Mouse (Mus musculus) neural tube, embryonic 12.5 days (tissue): ENCODE results near the gene Ifna12. TPM values are rescaled to one million over a fixed set of nuclear protein-coding genes. Genes with fewer than 3 reads are reported as not detected.
"Not testable (repeated sequence)": the region's sequence is repeated elsewhere in the genome, so short reads cannot be mapped to it uniquely, and the experiment has no call there.

Experiments
- ATAC-seq: fragments of 200-750 bp; cut with Nextera tagmentation; 2 replicates; pipeline ENCODE4 v1.8.0; 2017; ENCODE audit warnings: low read depth, mild to moderate bottlenecking, moderate TSS enrichment, moderate library complexity; ENCODE audit not compliant: low FRiP score
- H3K27ac ChIP-seq: fragments of 300-500 bp; sonication (generic); 2 replicates; pipeline ENCODE4 v1.5.1; 2016
- H3K27me3 ChIP-seq: fragments of 300-500 bp; sonication (generic); replicated peaks from 2 replicates; pipeline ENCODE4 v1.6.1; 2016; ENCODE audit warnings: mild to moderate bottlenecking
- H3K36me3 ChIP-seq: fragments of 300-500 bp; sonication (generic); 2 replicates; pipeline ENCODE4 v1.6.1; 2016; ENCODE audit warnings: mild to moderate bottlenecking
- H3K4me1 ChIP-seq: fragments of 300-500 bp; sonication (generic); 2 replicates; pipeline ENCODE4 v1.6.1; 2016
- H3K4me2 ChIP-seq: fragments of 300-500 bp; sonication (generic); replicated peaks from 2 replicates; pipeline ENCODE4 v1.6.1; 2016; ENCODE audit warnings: mild to moderate bottlenecking
- H3K4me3 ChIP-seq: fragments of 300-500 bp; sonication (generic); 2 replicates; pipeline ENCODE4 v1.5.1; 2016
- H3K9ac ChIP-seq: fragments of 300-500 bp; sonication (generic); 2 replicates; pipeline ENCODE4 v1.6.1; 2016; ENCODE audit warnings: mild to moderate bottlenecking
- H3K9me3 ChIP-seq: fragments of 300-500 bp; sonication (generic); 2 replicates; pipeline ENCODE4 v1.6.1; 2016; ENCODE audit warnings: mild to moderate bottlenecking
- WGBS: fragments of 180-500 bp; shearing (Covaris S2); methylation state at CpG from one replicate; pipeline ENCODE4 v1.1.7; 2016; 5-methylcytosine and 5-hydroxymethylcytosine counted together
- polyA plus RNA-seq: library from polyadenylated mRNA; unstranded; fragments of >200 nt; fragmentation: Nextera tagmentation; extraction: Ambion mirVana; gene quantifications from 2 replicates; pipeline ENCODE4 v1.2.1, GENCODE M21; 2016

Ifna12 gene
- polyA plus RNA-seq, result not detected in 2 replicates

DNA sequence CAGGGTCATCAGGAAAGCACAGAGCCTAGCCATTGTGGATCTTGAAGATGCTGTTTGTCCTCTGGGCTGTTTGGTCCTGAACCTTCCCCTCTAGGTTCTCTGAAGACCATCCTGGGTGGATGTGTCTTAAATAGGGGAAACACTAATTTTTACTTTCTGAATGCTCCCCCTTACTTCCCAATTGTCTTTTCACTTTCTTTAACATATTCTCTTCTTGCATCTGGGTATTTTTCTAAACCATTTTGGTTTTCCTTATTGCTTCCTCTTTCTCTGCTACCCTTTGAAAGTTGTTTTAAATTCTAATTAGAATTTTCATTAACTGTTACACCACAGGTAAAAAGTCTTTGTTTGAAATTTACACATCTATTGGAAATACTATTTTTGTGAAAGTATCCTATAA is at the start of gene Ifna12:
Gene Ifna12, minus strand, starts transcription at position 101 of the 400 bp plus-strand sequence.
- no peaks in the 10 kb centered on the region for H3K4me1 ChIP-seq
- no peak within 1 kb of the TSS for H3K9ac ChIP-seq
- no peak within 1 kb of the TSS for H3K4me3 ChIP-seq
- no peaks in the 10 kb centered on the region for H3K36me3 ChIP-seq
- H3K4me2 ChIP-seq, result no peak within 1 kb of the TSS
- ATAC-seq, result no peak
- H3K27ac ChIP-seq, result no peak within 1 kb of the TSS
- H3K27me3 ChIP-seq, result no peaks in the 10 kb centered on the region
- no peaks in the 10 kb centered on the region for H3K9me3 ChIP-seq

GRCm38 (mm10) chr4:88644359-88644758 is 41.2 kb upstream of the Ifna12 start, which contains the start of gene Ifna13:
Ifna13 (minus strand) TSS chr4:88644459.
- WGBS, result 64% methylated on average over 2 of the region's 2 CpGs
- Histone ChIP-seq H3K9ac (no peak within 1 kb of the TSS), H3K4me1 (no peaks in the 10 kb centered on the region), H3K4me3 (no peak within 1 kb of the TSS), H3K36me3 (no peaks in the 10 kb centered on the region), H3K27me3 (no peaks in the 10 kb centered on the region), H3K27ac (no peak within 1 kb of the TSS), H3K4me2 (no peak within 1 kb of the TSS), H3K9me3 (no peaks in the 10 kb centered on the region)
- no peak for ATAC-seq

GRCm38 (mm10) chr4:88642526-88642925 is 39.4 kb upstream of the Ifna12 start:
- no peak overlapping the region for H3K9ac ChIP-seq
- H3K4me1 ChIP-seq, result no peaks in the 10 kb centered on the region
- no peak for ATAC-seq
- no peaks in the 10 kb centered on the region for H3K27me3 ChIP-seq
- WGBS, result 45% methylated on average over 2 of the region's 2 CpGs
- H3K4me3 ChIP-seq, result no peak overlapping the region
- H3K36me3 ChIP-seq, result no peaks in the 10 kb centered on the region
- H3K27ac ChIP-seq, result no peak overlapping the region
- no peak overlapping the region for H3K4me2 ChIP-seq
- no peaks in the 10 kb centered on the region for H3K9me3 ChIP-seq

GRCm38 (mm10) chr4:88641077-88641831 is 38.1 kb upstream of the Ifna12 start:
- peak overlapping the region; percentile 40 for H3K4me2 ChIP-seq
- no peak overlapping the region for H3K4me3 ChIP-seq
- no peak overlapping the region for H3K9ac ChIP-seq
- peak; percentile 92 for ATAC-seq
- no peaks in the 10 kb centered on the region for H3K27me3 ChIP-seq
- no peaks in the 10 kb centered on the region for H3K9me3 ChIP-seq
- H3K27ac ChIP-seq, result no peak overlapping the region
- H3K36me3 ChIP-seq, result no peaks in the 10 kb centered on the region
- WGBS, result 14% methylated on average over 11 of the region's 11 CpGs
- no peaks in the 10 kb centered on the region for H3K4me1 ChIP-seq

DNA sequence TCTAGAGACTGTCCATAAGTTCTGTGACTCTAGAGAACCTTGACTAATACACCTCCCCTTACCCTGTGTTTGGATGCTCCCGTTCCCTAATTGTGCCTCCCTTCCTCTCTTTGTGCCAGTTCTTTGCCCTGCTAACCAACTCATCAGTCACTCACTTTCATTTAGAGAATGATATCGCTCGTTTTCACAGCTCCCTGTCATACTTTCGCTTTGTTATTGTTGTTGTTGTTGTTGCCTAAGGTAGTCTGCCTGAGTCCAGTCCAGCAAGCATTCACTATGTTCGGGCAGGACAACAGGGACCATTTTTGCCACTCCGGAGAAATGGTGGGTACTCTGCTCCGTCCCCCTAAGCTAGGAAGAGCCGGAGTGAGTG is 37.5 kb upstream of the Ifna12 start:
- Histone ChIP-seq H3K4me3 (no peak overlapping the region), H3K9ac (no peak overlapping the region), H3K9me3 (no peaks in the 10 kb centered on the region), H3K36me3 (no peaks in the 10 kb centered on the region), H3K4me2 (peak overlapping the region; percentile 40), H3K27me3 (no peaks in the 10 kb centered on the region), H3K27ac (no peak overlapping the region), H3K4me1 (no peaks in the 10 kb centered on the region)
- WGBS, result 64% methylated on average over 8 of the region's 8 CpGs
- no peak for ATAC-seq

- WGBS, result 93% methylated on average over 4 of the region's 4 CpGs
- Histone ChIP-seq H3K9me3 (no peaks in the 10 kb centered on the region), H3K4me1 (no peaks in the 10 kb centered on the region), H3K36me3 (no peaks in the 10 kb centered on the region), H3K4me2 (no peak within 1 kb of the TSS), H3K27me3 (no peaks in the 10 kb centered on the region), H3K27ac (no peak within 1 kb of the TSS), H3K4me3 (no peak within 1 kb of the TSS), H3K9ac (no peak within 1 kb of the TSS)
- no peak for ATAC-seq
These were observed 31.1 kb upstream of the Ifna12 start, which contains the start of gene C87499 for GRCm38 (mm10) chr4:88634311-88634710. C87499 (minus strand) TSS chr4:88634411.

DNA sequence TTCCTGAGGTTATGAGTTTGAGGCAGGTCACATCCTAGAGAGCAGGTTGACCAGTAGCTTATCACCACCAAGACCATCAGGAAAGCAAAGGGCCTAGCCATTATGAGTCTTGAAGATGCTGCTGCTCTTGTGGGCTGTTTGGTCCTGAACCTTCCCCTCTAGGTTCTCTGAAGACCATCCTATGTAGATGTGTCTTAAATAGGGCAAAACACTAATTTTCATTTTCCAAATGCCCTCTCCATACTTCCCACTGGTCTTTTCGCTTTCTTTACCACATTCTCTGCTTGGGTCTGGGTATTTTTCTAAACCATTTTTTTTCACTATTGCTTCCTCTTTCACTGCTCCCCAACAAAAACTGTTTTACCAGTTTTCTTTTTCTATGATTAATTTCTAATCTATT is 10.9 kb downstream of the Ifna12 start, which contains the start of gene Ifna9:
Gene Ifna9, minus strand, starts transcription at position 101 of the 400 bp plus-strand sequence.
- ATAC-seq, result no peak
- no peaks in the 10 kb centered on the region for H3K9me3 ChIP-seq
- no peak within 1 kb of the TSS for H3K9ac ChIP-seq
- no peaks in the 10 kb centered on the region for H3K27me3 ChIP-seq
- no peak within 1 kb of the TSS for H3K27ac ChIP-seq
- H3K36me3 ChIP-seq, result no peaks in the 10 kb centered on the region
- H3K4me3 ChIP-seq, result no peak within 1 kb of the TSS
- WGBS, result 79% methylated on average over 1 of the region's 1 CpGs
- no peaks in the 10 kb centered on the region for H3K4me1 ChIP-seq
- no peak within 1 kb of the TSS for H3K4me2 ChIP-seq

- H3K27me3 ChIP-seq, result no peaks in the 10 kb centered on the region
- no peak within 1 kb of the TSS for H3K4me2 ChIP-seq
- no peak for ATAC-seq
- no peaks in the 10 kb centered on the region for H3K36me3 ChIP-seq
- H3K4me3 ChIP-seq, result no peak within 1 kb of the TSS
- no peaks in the 10 kb centered on the region for H3K4me1 ChIP-seq
- H3K9me3 ChIP-seq, result no peaks in the 10 kb centered on the region
- no peak within 1 kb of the TSS for H3K9ac ChIP-seq
- 77% methylated on average over 1 of the region's 1 CpGs for WGBS
- H3K27ac ChIP-seq, result no peak within 1 kb of the TSS
These were observed 31.5 kb downstream of the Ifna12 start, which contains the start of gene Ifna14 for GRCm38 (mm10) chr4:88571698-88572097. Ifna14 (minus strand) TSS chr4:88571798.

GRCm38 (mm10) chr4:88561791-88562190 is 41.4 kb downstream of the Ifna12 start:
- Histone ChIP-seq H3K27ac (no peak overlapping the region), H3K9ac (no peak overlapping the region), H3K4me2 (no peak overlapping the region), H3K27me3 (no peaks in the 10 kb centered on the region), H3K4me1 (no peaks in the 10 kb centered on the region), H3K4me3 (no peak overlapping the region), H3K9me3 (no peaks in the 10 kb centered on the region), H3K36me3 (no peaks in the 10 kb centered on the region)
- 86% methylated on average over 1 of the region's 1 CpGs for WGBS
- ATAC-seq, result no peak

DNA sequence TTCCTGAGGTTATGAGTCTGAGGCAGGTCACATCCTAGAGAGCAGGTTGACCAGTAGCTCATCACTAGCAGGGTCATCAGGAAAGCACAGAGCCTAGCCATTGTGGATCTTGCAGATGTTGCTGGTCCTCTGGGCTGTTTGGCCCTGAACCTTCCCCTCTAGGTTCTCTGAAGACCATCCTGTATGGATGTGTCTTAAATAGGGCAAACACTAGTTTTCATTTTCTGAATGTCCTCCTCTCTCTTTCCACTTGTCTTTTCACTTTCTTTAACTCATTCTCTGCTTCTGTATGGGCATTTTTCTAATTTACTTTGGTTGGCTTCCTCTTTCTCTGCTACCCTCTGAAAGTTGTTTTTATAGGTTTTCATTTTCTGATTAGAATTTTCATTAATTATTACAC is 45.0 kb downstream of the Ifna12 start, which contains the start of gene Ifna15:
Gene Ifna15, minus strand, starts transcription at position 101 of the 400 bp plus-strand sequence.
- not testable (repeated sequence) for H3K27me3 ChIP-seq, ATAC-seq, H3K9ac ChIP-seq, H3K9me3 ChIP-seq, H3K4me3 ChIP-seq, H3K27ac ChIP-seq, H3K4me2 ChIP-seq, H3K36me3 ChIP-seq, H3K4me1 ChIP-seq

Other genes with a start within 250 kb of the Ifna12 start
- 2.6 and 3.8 TPM in 2 replicates for gene Hacd4, start 164.4 kb downstream of the Ifna12 start, polyA plus RNA-seq
- gene Ifnb1, start 80.6 kb downstream of the Ifna12 start, polyA plus RNA-seq, result not detected in 2 replicates
- not detected in 2 replicates for gene Ifna15, start 45.1 kb downstream of the Ifna12 start, polyA plus RNA-seq
- gene Ifna14, start 31.6 kb downstream of the Ifna12 start, polyA plus RNA-seq, result not detected in 2 replicates
- gene Ifna9, start 11.0 kb downstream of the Ifna12 start, polyA plus RNA-seq, result not detected in 2 replicates
- gene C87499, start 31.0 kb upstream of the Ifna12 start, polyA plus RNA-seq, result not detected in 2 replicates
- not detected in 2 replicates for gene Ifna13, start 41.1 kb upstream of the Ifna12 start, polyA plus RNA-seq
- gene Ifna16, start 73.5 kb upstream of the Ifna12 start, polyA plus RNA-seq, result not detected in 2 replicates
- not detected in 2 replicates for gene Ifna2, start 80.5 kb upstream of the Ifna12 start, polyA plus RNA-seq
- gene Ifnab, start 88.0 kb upstream of the Ifna12 start, polyA plus RNA-seq, result not detected in 2 replicates
- 1.6 and 2.0 TPM in 2 replicates for gene Gm26566, start 118.4 kb upstream of the Ifna12 start, polyA plus RNA-seq
- gene Klhl9, start 119.1 kb upstream of the Ifna12 start, polyA plus RNA-seq, result 127 and 132 TPM in 2 replicates
- gene Gm13271, start 151.5 kb upstream of the Ifna12 start, polyA plus RNA-seq, result not detected in 2 replicates
- 0.32 and 0.46 TPM in 2 replicates for gene Gm13283, start 156.7 kb upstream of the Ifna12 start, polyA plus RNA-seq
- 0.22 TPM in 1 of 2 replicates, not detected in the other for gene Gm13290, start 170.5 kb upstream of the Ifna12 start, polyA plus RNA-seq
- gene Gm13289, start 173.5 kb upstream of the Ifna12 start, polyA plus RNA-seq, result not detected in 2 replicates
- gene Gm13272, start 176.5 kb upstream of the Ifna12 start, polyA plus RNA-seq, result not detected in 2 replicates
- not detected in 2 replicates for gene Ifnz, start 178.8 kb upstream of the Ifna12 start, polyA plus RNA-seq
- not detected in 2 replicates for gene Gm13276, start 182.3 kb upstream of the Ifna12 start, polyA plus RNA-seq
- not detected in 2 replicates for gene Gm13277, start 185.3 kb upstream of the Ifna12 start, polyA plus RNA-seq
- gene Gm13278, start 188.2 kb upstream of the Ifna12 start, polyA plus RNA-seq, result not detected in 2 replicates
- not detected in 2 replicates for gene Gm13275, start 191.1 kb upstream of the Ifna12 start, polyA plus RNA-seq
- gene Gm13279, start 194.0 kb upstream of the Ifna12 start, polyA plus RNA-seq, result not detected in 2 replicates
- 0.58 and 0.77 TPM in 2 replicates for gene Gm13285, start 196.3 kb upstream of the Ifna12 start, polyA plus RNA-seq
- gene Gm13287, start 199.9 kb upstream of the Ifna12 start, polyA plus RNA-seq, result not detected in 2 replicates
- not detected in 2 replicates for gene Gm13288, start 202.2 kb upstream of the Ifna12 start, polyA plus RNA-seq
- gene Ifna7, start 212.9 kb upstream of the Ifna12 start, polyA plus RNA-seq, result not detected in 2 replicates
- not detected in 2 replicates for gene Ifna11, start 216.6 kb upstream of the Ifna12 start, polyA plus RNA-seq
- not detected in 2 replicates for gene Ifna6, start 224.0 kb upstream of the Ifna12 start, polyA plus RNA-seq
- gene Ifna5, start 232.1 kb upstream of the Ifna12 start, polyA plus RNA-seq, result not detected in 2 replicates
- not detected in 2 replicates for gene Ifna4, start 238.5 kb upstream of the Ifna12 start, polyA plus RNA-seq
- not detected in 2 replicates for gene Ifna1, start 246.7 kb upstream of the Ifna12 start, polyA plus RNA-seq